Mouse (Mus musculus) ES-Bruce4 (cell line): ENCODE data around the gene Ears2. TPM values are rescaled to one million over a fixed set of nuclear protein-coding genes. Genes with fewer than 3 reads are reported as not detected.

ENCODE experiments used
- H3K27ac ChIP-seq: 2 replicates; pipeline ENCODE4 v1.5.1; 2012; ENCODE audit warnings: low read length, inconsistent platforms; ENCODE audit not compliant: insufficient read depth
- H3K27me3 ChIP-seq: 2 replicates; pipeline ENCODE4 v1.6.1; 2012; ENCODE audit warnings: mild to moderate bottlenecking, low read length, inconsistent platforms; ENCODE audit not compliant: control insufficient read depth, poor library complexity, insufficient read depth, severe bottlenecking
- H3K36me3 ChIP-seq: 2 replicates; pipeline ENCODE4 v1.6.1; 2012; ENCODE audit warnings: inconsistent platforms, mild to moderate bottlenecking, low read length, moderate library complexity; ENCODE audit not compliant: control insufficient read depth, poor library complexity, insufficient read depth, severe bottlenecking
- H3K4me1 ChIP-seq: one replicate; pipeline ENCODE4 v1.8.1; 2011; ENCODE audit warnings: low read length; ENCODE audit not compliant: control insufficient read depth, insufficient read depth
- H3K4me3 ChIP-seq: 2 replicates; pipeline ENCODE4 v1.5.1; 2011; ENCODE audit warnings: low read depth, mild to moderate bottlenecking, low read length
- H3K9ac ChIP-seq: 2 replicates; pipeline ENCODE4 v1.6.1; 2012; ENCODE audit warnings: low read depth, mild to moderate bottlenecking, inconsistent platforms; ENCODE audit not compliant: poor library complexity, severe bottlenecking
- H3K9me3 ChIP-seq: replicated peaks from 2 replicates; pipeline ENCODE4 v1.6.1; 2012; ENCODE audit warnings: mild to moderate bottlenecking, low read length, inconsistent platforms; ENCODE audit not compliant: control insufficient read depth, poor library complexity, insufficient read depth, severe bottlenecking
- CTCF ChIP-seq: IDR thresholded peaks from one replicate; pipeline ENCODE4 v1.8.1; 2011; ENCODE audit warnings: low read depth, low read length
- EP300 ChIP-seq: IDR thresholded peaks from 2 replicates; pipeline ENCODE4 v1.6.1; 2011; ENCODE audit warnings: low read depth, low read length; ENCODE audit not compliant: insufficient read depth
- POLR2A ChIP-seq: IDR thresholded peaks from one replicate; pipeline ENCODE4 v1.8.1; 2011; ENCODE audit warnings: low read length; ENCODE audit not compliant: insufficient read depth
- polyA plus RNA-seq: library from polyadenylated mRNA; stranded (reverse); fragments of >200 nt; gene quantifications from 2 replicates; pipeline ENCODE4 v1.2.4, GENCODE M21; 2011; ENCODE audit warnings: low read depth; ENCODE audit not compliant: missing spikeins, insufficient read depth, insufficient read length

Gene Ears2
- polyA plus RNA-seq, 1 experiment: 12.4 TPM

- H3K9me3 ChIP-seq: no peaks in the 10 kb centered on the region
- H3K27ac ChIP-seq: no peak overlapping the region
- H3K9ac ChIP-seq: no peak overlapping the region
- H3K27me3 ChIP-seq: no peaks in the 10 kb centered on the region
- no peak overlapping the region for H3K4me3 ChIP-seq
- H3K4me1 ChIP-seq: no peaks in the 10 kb centered on the region
- TF ChIP-seq CTCF (no peak), POLR2A (no peak), EP300 (no peak)
- H3K36me3 ChIP-seq: peaks cover 29% of the 10 kb centered on the region
Observed at GRCm38 (mm10) chr7:122046813-122047212, 20.2 kb downstream of the Ears2 start.

- H3K9ac ChIP-seq: no peak overlapping the region
- peaks cover 30% of the 10 kb centered on the region for H3K36me3 ChIP-seq
- no peaks in the 10 kb centered on the region for H3K4me1 ChIP-seq
- TF ChIP-seq EP300: no peak
- no peak for TF ChIP-seq POLR2A
- TF ChIP-seq CTCF: no peak
- no peak overlapping the region for H3K27ac ChIP-seq
- H3K4me3 ChIP-seq: no peak overlapping the region
- no peaks in the 10 kb centered on the region for H3K9me3 ChIP-seq
- H3K27me3 ChIP-seq: no peaks in the 10 kb centered on the region
Observed at GRCm38 (mm10) chr7:122045711-122046110, 21.4 kb downstream of the Ears2 start.

GRCm38 (mm10) chr7:122045181-122045634 lies 21.9 kb downstream of the Ears2 start:
- Histone ChIP-seq H3K9me3 (no peaks in the 10 kb centered on the region), H3K4me1 (no peaks in the 10 kb centered on the region), H3K36me3 (peaks cover 31% of the 10 kb centered on the region), H3K27ac (no peak overlapping the region), H3K27me3 (no peaks in the 10 kb centered on the region), H3K4me3 (no peak overlapping the region), H3K9ac (no peak overlapping the region)
- TF ChIP-seq CTCF (no peak), EP300 (no peak), POLR2A (no peak)

GRCm38 (mm10) chr7:122044106-122044505 lies 23.0 kb downstream of the Ears2 start:
- Histone ChIP-seq H3K27ac (no peak overlapping the region), H3K36me3 (peaks cover 35% of the 10 kb centered on the region), H3K4me3 (no peak overlapping the region), H3K4me1 (no peaks in the 10 kb centered on the region), H3K9ac (no peak overlapping the region), H3K9me3 (no peaks in the 10 kb centered on the region), H3K27me3 (no peaks in the 10 kb centered on the region)
- TF ChIP-seq POLR2A (no peak), EP300 (no peak), CTCF (no peak)

- H3K9me3 ChIP-seq: no peaks in the 10 kb centered on the region
Observed at GRCm38 (mm10) chr7:122034348-122034747, 32.7 kb downstream of the Ears2 start.

GRCm38 (mm10) chr7:122033371-122033770 lies 33.7 kb downstream of the Ears2 start:
- Histone ChIP-seq H3K9ac (no peak overlapping the region), H3K27ac (no peak overlapping the region), H3K9me3 (no peaks in the 10 kb centered on the region), H3K4me1 (no peaks in the 10 kb centered on the region), H3K27me3 (no peaks in the 10 kb centered on the region), H3K36me3 (peaks cover 5% of the 10 kb centered on the region; the same call in 1 of the 2 replicates), H3K4me3 (no peak overlapping the region)
- no peak for TF ChIP-seq POLR2A
- TF ChIP-seq CTCF: no peak
- no peak for TF ChIP-seq EP300

More at GRCm38 (mm10) chr7:122034348-122034747, 32.7 kb downstream of the Ears2 start:
- no peak overlapping the region for H3K4me3 ChIP-seq
- H3K4me1 ChIP-seq: no peaks in the 10 kb centered on the region
- no peaks in the 10 kb centered on the region for H3K27me3 ChIP-seq
- peak; percentile 28 for TF ChIP-seq CTCF
- no peak for TF ChIP-seq EP300
- peaks cover 15% of the 10 kb centered on the region for H3K36me3 ChIP-seq
- no peak overlapping the region for H3K9ac ChIP-seq
- no peak overlapping the region for H3K27ac ChIP-seq
